Mouse (Mus musculus) gastrocnemius, adult 8-10 months (tissue): ENCODE results near the gene Plekhg1. TPM values are rescaled to one million over a fixed set of nuclear protein-coding genes. Genes with fewer than 3 reads are reported as not detected.

Experiments used
- DNase-seq, 2 experiments: peaks; one replicate each; pipeline ENCODE4 v3.0.0; 2022; ENCODE audit warnings: low spot score in 2 of 2
- total RNA-seq, 4 experiments: library from RNA; stranded (reverse); gene quantifications; 2 replicates each; pipeline ENCODE4 v1.2.4; 2022

The Plekhg1 gene
- 1 to 10 TPM; 1.2 to 2.5 (median 1.6) TPM for total RNA-seq

- peak; percentile 65 to 68 for DNase-seq
These were observed at the start of gene Plekhg1 for GRCm38 (mm10) chr10:3740148-3740503. TSS of gene Plekhg1 (plus strand) at chr10:3740364.

DNA sequence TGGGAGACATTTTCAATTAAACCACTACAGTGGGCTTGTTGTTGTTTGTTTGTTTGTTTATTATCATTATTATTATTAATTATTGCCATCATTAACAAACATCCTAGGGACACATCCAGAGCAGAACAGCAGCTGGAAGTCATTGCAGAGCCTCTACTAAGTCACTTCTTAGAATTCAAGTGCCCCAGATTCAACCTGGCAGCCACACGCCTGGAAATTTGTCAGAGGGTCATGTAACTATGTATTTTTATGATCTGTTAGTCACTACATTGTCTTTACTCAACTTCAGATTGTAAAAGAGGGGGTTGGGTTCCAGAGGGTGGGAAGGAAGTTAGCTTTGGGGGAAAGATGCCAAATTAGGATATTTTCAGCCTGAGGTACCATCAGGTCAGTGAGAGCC, 47.4 kb upstream of the Plekhg1 start:
- DNase-seq, result peak; percentile 22 to 57

GRCm38 (mm10) chr10:3693699-3694280, 46.4 kb upstream of the Plekhg1 start:
- no peak for DNase-seq

DNA sequence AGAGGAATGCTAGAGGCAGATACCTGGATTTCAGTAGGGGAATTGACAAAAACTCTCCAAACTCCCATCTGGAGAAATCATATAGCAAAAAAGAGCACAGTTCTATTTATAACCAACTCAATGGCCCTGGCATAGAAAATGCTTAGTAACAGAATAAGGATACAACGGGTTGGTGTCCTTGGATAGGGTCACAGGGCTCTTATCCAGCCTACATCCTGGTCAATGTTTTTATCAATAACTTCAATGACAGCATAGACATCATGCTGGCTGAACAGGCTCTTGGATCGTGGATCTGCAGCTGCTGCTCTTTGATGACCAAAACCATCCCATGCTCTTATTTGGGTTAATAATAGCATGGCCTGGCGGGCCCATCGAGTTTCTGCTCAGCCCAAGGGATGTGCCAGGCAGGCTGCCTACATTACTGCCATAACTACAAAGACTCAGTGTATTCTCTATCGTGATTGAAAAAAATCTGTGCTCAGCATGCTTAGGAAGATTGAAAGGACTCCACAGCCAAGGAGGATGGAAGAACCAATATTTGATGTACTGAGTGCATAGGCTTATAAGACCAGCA, 44.7 kb upstream of the Plekhg1 start:
- DNase-seq, result peak; percentile 23 to 39

GRCm38 (mm10) chr10:3696727-3697348, 43.3 kb upstream of the Plekhg1 start:
- peak; percentile 48 to 50 for DNase-seq

GRCm38 (mm10) chr10:3697500-3697899, 42.7 kb upstream of the Plekhg1 start:
- DNase-seq, result no peak

DNA sequence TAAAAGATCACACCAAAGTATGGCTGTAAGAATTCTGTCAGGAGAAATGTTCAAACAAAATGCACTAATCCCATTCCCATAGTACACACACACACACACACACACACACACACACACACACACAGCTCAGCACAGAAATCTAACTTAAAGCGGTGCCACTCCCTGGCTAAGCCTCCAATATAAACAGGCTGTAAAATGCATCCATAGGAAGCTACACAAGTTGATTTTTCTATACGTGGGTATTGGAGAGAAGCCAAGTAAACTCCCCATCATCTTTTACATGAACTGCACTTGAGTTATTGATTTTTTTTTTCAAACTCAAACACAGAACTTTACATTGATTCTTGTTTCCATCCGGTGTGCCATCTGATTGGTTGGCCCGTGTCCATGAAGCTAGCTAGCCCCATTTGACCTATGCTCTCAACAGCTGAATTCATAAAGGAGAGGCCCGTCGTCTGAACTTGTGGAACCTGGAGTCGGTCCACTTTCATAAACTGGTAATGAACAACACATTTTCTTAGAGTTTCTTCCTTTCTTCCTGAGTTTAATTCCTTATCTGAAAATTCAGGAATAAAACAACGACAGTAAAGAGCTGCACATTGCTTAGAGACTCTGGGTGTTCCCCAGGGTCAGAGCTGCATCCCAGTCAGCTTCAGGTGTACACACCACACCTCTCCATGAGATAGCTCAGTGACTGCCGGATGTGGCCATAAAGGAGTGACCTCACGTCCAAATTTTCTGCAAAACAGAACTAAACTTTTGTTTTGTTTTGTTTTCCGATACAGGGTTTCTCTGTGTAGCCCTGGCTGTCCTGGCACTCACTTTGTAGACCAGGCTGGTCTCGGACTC, 39.7 kb upstream of the Plekhg1 start:
- no peak for DNase-seq

GRCm38 (mm10) chr10:3701832-3702231, 38.3 kb upstream of the Plekhg1 start:
- no peak for DNase-seq

DNA sequence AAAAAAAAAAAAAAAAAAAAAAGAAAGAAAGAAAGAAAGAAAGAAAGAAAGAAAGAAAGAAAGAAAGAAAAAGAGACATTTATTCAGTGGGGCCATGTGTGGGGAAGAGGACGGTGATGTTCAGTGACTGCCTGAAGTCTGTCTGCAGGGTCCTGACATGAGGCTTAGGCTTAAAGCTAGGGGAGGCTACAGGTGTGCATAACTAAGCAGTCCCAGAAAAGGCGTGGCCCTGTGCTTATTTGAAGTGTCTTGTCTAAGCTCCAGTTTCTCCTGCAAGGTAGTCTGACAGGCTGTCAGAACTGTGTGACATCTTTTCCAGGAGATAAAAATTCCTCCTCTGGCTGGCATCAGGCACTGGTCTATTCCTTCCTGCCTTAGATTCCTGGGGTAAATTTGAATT, 37.6 kb upstream of the Plekhg1 start:
- DNase-seq, result no peak

GRCm38 (mm10) chr10:3706231-3706630, 33.9 kb upstream of the Plekhg1 start:
- DNase-seq, result no peak

- no peak for DNase-seq
These were observed 30.1 kb upstream of the Plekhg1 start for GRCm38 (mm10) chr10:3710081-3710480.

GRCm38 (mm10) chr10:3715302-3715943, 24.7 kb upstream of the Plekhg1 start:
- DNase-seq, result peak in 1 of 2 experiments; percentile 22

DNA sequence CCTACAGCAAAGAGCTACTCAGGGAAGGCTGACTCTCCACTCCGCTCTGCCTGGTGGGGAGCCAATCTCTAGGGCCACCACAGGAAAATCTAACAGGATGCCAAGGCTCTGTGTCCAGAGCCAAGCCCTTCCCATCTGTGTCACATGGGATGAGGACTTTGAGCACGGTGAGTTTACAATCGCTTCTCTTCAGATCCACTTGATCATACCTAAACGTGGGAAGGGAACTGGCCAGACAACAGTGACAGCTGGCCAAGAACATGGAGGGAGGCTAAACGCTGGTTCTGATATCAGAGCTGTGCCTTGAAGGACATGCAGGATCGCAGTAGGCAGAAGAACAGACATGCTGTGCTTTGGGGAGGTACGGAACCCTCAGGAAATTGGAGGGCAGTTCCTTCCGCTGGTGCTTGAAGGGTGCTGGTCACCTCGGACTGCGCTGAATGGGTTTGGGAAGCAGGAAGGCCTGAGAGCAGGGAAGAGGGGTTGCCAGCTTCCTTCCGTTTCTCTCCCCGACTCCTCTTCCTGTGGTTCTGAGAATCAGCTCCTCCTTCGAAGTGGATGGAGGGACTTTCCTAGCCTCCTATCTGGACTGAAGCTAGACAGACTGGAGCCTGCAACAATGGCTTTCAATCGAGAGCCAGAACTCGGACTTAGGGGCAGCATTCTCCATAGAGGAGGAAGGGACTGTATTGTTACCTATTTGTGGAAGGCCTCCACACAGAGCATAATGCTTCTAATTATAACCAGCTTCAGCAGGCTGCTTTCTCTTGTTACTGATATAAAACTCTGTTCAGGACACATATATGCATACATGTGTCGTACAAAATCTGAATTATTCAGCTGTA, 21.9 kb upstream of the Plekhg1 start:
- DNase-seq, result peak; percentile 6 to 10

GRCm38 (mm10) chr10:3720296-3720695, 19.9 kb upstream of the Plekhg1 start:
- DNase-seq, result no peak

GRCm38 (mm10) chr10:3722339-3722738, 17.8 kb upstream of the Plekhg1 start:
- DNase-seq, result no peak

DNA sequence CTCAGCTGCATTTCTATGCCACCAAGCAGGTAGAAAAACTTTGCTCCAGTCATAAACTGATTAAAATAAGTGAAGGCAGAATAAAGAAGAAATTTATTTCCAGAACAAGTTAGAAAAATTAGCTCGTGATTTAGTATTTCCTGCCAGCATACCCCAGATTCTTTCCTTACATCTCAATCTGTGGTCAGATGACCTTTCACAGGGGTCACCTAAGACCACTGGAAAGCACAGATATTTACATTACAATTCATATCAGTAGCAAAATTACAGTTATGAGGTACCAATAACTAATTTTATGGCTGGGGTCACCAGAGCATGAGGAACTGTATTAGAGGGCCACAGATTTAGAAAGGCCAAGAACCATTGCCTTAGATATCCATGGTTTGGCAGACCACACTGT, 15.5 kb upstream of the Plekhg1 start:
- DNase-seq, result no peak

GRCm38 (mm10) chr10:3729666-3730065, 10.5 kb upstream of the Plekhg1 start:
- no peak for DNase-seq

GRCm38 (mm10) chr10:3730314-3730713, 9.8 kb upstream of the Plekhg1 start:
- DNase-seq, result no peak

DNA sequence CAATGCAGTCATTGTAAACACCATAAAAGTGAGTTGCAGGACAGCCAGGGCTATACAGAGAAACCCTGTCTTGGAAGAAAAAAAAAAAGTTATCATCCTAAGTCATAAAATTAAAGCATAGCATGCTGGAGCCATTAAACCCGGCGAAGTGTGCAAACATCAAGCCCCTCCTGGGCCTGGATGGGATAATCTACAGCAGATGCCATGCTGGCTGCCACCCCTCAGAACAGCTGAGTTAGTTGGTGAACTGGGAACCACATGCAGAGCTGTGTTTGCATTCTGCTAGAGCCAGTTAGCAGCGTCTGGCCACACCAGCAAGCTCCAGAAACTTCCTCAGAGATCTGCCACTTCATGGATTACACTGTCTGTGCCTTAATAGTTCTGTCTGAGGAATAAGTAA, 3.1 kb upstream of the Plekhg1 start:
- DNase-seq, result no peak

- DNase-seq, result peak; percentile 15 to 17
These were observed 582 bp downstream of the Plekhg1 start for GRCm38 (mm10) chr10:3740504-3741388.
